Mouse (Mus musculus) adrenal gland, adult 2 months (tissue): ENCODE measurements around the gene Ccin. TPM values are rescaled to one million over a fixed set of nuclear protein-coding genes. Genes with fewer than 3 reads are reported as not detected.

Experiments
- DNase-seq: peaks from one replicate; pipeline ENCODE4 v3.0.0; 2021
- polyA plus RNA-seq: library from polyadenylated mRNA; depleted of rRNA; stranded (reverse); fragments of >200 nt; gene quantifications from 2 replicates; pipeline ENCODE4 v1.2.3, GENCODE M21; 2012; rRNA removed
- total RNA-seq, 2 experiments: library from RNA; stranded (reverse); gene quantifications; 2 replicates each; pipeline ENCODE4 v1.2.3; 2021

Ccin gene
- total and polyA plus RNA-seq, 3 experiments = not detected

DNA sequence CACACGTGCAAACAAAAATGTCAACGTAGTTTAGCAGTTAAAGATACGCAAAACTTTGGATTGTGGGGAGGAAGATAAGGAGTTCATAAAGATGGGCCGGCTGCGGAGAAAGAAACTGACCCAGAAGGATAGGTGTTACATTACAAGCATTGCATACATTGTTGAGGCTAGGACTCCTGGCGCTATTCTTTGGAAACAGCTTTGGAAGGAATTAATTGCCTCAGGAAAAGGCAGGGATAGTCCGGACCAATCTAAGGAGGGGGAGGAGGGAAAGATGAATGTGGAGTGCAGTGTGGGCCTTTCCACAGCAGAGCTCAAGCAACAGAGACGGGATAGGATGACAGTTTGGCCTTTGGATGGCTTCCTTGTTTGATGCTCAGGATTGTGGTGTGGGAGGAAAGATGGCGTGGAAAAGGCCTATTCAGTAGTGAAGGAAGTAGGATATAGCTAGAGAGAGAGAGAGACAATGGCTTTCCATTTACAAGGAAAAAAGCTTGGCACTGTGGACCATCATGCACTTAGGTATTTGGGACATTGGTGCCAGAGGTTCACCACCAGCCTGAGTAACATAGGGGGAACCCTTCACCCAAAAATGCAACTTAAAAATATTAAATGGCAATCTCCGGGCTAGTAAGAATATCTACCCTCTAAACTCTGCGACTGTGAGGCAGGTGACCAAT, 30.2 kb downstream of the Ccin start:
- DNase-seq = no peak

DNA sequence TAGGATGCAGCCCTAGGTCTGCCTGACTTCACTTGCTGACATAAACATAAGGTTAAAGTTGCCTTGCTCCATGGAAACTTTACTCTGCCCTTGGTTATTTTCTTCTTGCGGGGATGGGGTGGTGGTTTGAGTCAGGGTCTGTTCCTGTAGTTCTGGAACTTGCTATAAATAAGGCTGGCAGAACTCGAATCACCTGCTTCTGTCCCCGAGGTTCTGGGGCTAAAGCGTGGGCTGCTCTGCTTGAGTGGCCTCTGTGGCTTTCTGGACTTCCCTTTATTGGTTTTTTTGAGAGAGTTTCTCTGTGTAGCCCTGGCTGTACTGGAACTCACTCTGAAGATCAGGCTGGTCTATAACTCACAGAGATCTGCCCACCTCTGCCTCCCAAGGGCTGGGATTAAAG, 32.8 kb downstream of the Ccin start:
- DNase-seq = no peak

DNA sequence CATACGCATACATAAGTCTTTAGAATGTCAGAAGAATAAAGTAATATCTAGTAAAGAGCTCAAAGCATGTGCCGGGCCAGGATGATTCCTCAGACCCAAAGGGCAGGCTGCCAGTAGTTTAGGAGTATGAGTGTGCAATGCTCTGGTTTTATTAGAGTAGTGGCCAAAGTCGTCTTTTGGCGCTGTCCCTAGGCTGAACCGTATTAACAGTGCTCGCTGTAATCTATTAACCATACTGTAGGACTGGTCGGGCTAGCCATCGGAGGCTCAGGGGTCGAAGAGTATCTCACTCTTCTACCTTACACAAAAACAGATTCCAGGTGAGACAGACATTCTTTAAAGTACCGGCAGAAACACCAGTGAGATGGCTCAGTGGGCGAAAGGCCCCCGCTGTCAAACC, 33.5 kb downstream of the Ccin start:
- DNase-seq = no peak

DNA sequence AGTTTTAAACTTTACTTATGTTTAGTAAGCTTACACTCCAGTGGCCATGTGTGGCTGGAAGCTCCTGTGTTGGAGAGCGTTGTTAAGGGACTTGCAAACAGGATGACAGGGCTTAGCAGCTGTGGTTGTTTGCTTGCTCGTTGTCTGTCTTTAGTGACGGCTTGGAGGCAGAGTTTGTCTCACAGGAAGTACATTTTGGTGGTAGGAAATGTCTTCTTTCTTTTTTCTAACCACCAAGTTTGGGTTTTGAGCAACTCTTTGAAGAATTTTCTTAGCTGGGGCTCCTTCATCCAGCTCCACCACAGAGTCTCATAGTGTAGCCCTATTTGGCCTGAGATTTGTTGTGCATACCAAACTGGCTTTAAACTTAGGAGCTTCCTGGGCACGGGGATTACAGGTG, 39.0 kb downstream of the Ccin start:
- no peak for DNase-seq

DNA sequence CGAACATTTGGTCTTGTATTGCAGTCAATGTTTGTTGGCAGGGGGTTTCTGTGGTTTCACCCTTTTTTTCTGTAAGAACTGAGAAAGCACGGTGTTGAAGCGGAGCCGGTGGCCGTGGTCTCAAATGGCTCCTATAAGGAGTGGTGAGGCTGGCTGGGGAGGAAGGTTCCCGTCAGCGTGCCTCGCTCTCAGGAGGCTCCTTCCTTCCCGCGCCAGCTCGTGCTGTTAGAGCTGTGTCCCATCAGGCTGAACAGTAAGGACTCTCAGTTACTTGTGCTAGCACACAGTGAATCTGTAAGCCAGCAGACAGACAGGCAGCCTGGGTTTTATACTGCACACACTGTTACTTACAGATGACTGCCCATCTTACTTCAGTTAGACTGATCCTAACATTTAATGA, 39.5 kb downstream of the Ccin start:
- DNase-seq = no peak

DNA sequence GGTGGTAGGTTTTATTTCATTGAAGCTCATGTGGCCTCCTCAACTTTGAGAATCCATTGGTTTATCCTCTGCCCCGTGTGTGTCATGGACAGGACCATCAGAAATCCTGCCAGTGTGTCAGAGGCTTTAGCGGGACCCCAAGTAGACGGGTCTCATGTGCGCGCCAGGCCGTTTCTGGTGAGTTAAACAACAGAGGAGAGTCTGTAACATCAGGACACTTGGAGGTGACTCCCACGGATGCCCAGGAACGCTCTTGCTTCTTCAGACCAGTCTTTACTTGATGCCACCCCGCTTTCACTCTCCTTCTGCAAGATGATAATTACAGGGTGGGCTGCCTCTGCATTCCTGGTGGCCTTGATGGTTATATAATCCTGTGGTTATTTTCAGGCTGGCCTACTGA, 40.4 kb downstream of the Ccin start:
- DNase-seq = no peak

DNA sequence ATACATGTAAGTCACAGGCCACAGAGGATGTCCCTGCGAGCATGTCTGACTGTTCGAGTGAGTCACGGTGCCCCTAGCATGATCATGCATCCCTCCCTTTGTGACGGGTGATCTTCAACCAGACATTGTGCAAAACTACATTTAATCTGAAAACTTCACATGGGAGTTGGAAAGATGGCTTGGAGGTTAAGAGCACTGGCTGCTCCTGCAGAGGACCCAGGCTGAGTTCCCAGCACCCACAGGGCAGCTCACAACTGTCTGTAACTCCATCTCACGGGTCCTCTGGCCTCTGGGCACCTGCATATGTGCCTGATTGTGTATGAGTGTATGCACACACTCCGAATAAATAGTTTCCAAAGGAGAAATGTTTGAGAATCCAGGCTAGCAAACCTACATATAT, 41.0 kb downstream of the Ccin start:
- no peak for DNase-seq

DNA sequence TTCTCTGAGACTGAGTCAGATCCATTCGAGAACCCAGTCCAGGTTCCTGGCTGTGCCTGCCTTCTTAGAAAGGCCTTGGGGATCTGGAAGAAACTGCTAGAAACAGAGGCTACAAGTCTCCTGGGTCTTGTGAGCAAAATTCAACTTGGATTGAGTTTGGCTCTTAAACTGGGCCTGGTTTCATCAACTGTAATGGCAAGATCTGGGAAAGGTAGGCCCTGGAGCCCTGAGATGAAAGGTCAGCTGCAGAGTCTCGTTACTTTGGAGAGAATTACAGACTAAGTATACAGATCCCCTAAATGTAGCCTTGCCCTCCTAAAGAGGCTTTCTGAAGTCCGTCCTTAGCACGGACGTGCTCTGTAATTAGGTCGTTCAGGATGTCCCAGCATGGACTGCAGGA, 42.3 kb downstream of the Ccin start:
- DNase-seq = no peak

DNA sequence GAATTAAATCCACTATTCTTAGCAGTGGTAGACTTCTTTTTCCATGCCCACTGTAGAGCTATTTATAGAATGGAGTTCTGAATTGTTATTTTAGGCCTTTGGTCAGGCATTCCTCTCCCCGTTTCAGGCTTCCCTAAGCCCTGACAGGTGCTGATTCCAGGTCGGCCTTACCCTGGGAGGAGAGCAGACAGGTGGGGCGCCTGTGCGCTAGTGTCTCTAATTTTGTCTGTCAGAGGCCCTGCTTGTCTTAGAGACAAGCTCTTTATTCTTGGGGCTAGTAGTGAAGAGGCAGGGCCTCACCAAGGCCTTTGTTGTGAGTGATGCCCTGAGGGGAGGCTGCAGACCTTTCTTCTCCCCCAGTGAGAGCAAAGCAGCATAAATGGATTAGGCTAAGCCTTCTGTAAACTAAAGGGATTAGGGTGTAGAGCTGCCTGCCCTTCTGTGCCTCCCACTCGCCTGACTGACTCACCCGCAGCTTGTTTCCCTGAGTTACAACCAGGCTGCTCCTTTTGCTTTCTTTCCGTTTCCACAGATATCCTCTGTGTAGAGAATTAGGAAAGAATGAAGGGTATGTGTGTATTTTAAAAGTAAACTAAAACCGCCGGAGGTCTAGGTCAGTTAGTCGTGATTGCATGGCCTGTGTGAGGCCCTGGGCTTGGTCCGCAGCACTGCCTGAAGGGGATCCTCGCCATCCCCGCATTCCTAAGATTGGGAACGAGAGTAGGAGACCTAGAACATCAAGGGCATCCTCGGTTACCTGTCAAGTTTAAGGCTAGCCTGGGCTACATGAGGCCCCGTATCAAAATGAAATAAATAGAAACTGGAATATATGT, 45.2 kb downstream of the Ccin start:
- peak; percentile 21 for DNase-seq

DNA sequence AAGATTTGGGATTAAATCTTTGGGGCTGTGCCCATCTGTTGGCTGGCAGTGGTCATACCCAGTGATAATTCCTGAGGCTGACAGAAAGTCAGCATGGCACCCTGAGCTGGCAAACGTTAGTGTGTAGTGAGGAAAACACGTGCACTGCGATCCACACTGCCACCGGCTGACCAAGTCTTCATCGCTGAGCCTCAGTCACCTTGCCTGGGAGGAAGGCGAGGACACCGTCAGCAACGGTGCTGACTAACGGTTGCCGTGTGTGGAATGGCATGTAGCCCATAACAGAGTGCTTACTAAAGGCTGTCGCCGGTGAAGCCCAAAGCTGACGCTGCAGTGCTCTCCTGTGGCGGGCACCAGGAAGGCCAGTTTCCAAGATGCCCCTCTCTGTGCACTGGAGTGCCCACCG, 46.4 kb downstream of the Ccin start:
- no peak for DNase-seq

DNA sequence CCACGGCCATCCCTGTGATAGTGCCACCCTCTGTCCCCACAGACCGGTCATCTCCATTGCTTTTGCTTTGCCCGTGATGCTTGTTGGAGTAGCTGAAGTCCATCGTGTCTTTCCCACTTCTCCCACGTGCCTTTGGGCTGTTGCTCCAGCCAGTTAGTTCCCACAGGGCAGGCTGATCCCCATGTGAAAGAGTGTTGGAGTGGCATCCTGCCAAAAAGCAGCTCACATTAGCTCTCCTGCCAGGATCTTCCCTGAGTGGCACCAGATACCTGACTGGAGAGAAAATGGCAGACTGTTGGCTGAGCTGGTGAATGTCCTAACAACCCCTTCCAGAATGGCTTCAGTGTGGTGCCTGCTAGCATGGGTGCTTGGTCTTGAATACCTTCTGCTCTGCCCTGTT, 48.2 kb downstream of the Ccin start:
- peak; percentile 31 for DNase-seq

Other genes starting within 250 kb of the Ccin start
- not detected for gene Olfr159, start 212.5 kb upstream of the Ccin start, total RNA-seq
- not detected in 2 replicates for gene Olfr159, start 212.5 kb upstream of the Ccin start, polyA plus RNA-seq
- not detected for gene Olfr156, start 159.6 kb upstream of the Ccin start, total RNA-seq
- not detected in 2 replicates for gene Olfr156, start 159.6 kb upstream of the Ccin start, polyA plus RNA-seq
- not detected for gene Olfr157, start 143.3 kb upstream of the Ccin start, total RNA-seq
- gene Olfr157, start 143.3 kb upstream of the Ccin start, polyA plus RNA-seq = 0.06 TPM in 1 of 2 replicates, not detected in the other
- not detected for gene Olfr155, start 131.9 kb upstream of the Ccin start, total RNA-seq
- gene Olfr155, start 131.9 kb upstream of the Ccin start, polyA plus RNA-seq = not detected in 2 replicates
- 10 to 100 TPM; 15.5 to 28.7 TPM for gene Reck, start 108.0 kb upstream of the Ccin start, total RNA-seq
- 13.0 and 13.2 TPM in 2 replicates for gene Reck, start 108.0 kb upstream of the Ccin start, polyA plus RNA-seq
- 1 to 10 TPM; 3.9 to 4.4 TPM for gene Glipr2, start 26.1 kb upstream of the Ccin start, total RNA-seq
- 2.3 and 3.2 TPM in 2 replicates for gene Glipr2, start 26.1 kb upstream of the Ccin start, polyA plus RNA-seq
- gene Clta, start 21.0 kb downstream of the Ccin start, total RNA-seq = 100 to 1,000 TPM; 182 to 183 TPM
- gene Clta, start 21.0 kb downstream of the Ccin start, polyA plus RNA-seq = 141 and 143 TPM in 2 replicates
- gene Gne, start 100.7 kb downstream of the Ccin start, total RNA-seq = 10 to 100 TPM; 36.0 to 45.4 TPM
- 13.7 and 19.1 TPM in 2 replicates for gene Gne, start 100.7 kb downstream of the Ccin start, polyA plus RNA-seq